Mouse (Mus musculus) adrenal gland, adult 18-20 months (tissue): ENCODE measurements around the gene Itpr1. TPM values are rescaled to one million over a fixed set of nuclear protein-coding genes. Genes with fewer than 3 reads are reported as not detected.
"Not testable (repeated sequence)": the region's sequence is repeated elsewhere in the genome, so short reads cannot be mapped to it uniquely, and the experiment has no call there.

Experiments
- DNase-seq, 2 experiments: peaks; one replicate each; pipeline ENCODE4 v3.0.0; 2021 to 2022; ENCODE audit warnings: low spot score in 2 of 2
- total RNA-seq, 2 experiments: library from RNA; stranded (reverse); gene quantifications; 1 replicate in 1 of 2; 2 replicates in 1 of 2; pipeline ENCODE4 v1.2.3; 2021

The Itpr1 gene
- total RNA-seq, 2 experiments from 2014 or later: 114 to 186 TPM

- no peak for DNase-seq
Observed at GRCm38 (mm10) chr6:108532486-108533179, 319.7 kb downstream of the Itpr1 start.

GRCm38 (mm10) chr6:108534139-108534538, 321.2 kb downstream of the Itpr1 start:
- no peak for DNase-seq

GRCm38 (mm10) chr6:108534596-108534995, 321.7 kb downstream of the Itpr1 start:
- DNase-seq: no peak

GRCm38 (mm10) chr6:108535309-108535708, 322.4 kb downstream of the Itpr1 start:
- DNase-seq: no peak

GRCm38 (mm10) chr6:108536546-108537317, 323.8 kb downstream of the Itpr1 start:
- no peak for DNase-seq

- no peak for DNase-seq
Observed at GRCm38 (mm10) chr6:108538406-108538805, 325.5 kb downstream of the Itpr1 start.

GRCm38 (mm10) chr6:108540441-108540840, 327.5 kb downstream of the Itpr1 start:
- no peak for DNase-seq

- DNase-seq: no peak
Observed at GRCm38 (mm10) chr6:108544917-108545316, 332.0 kb downstream of the Itpr1 start.

GRCm38 (mm10) chr6:108545464-108545863, 332.6 kb downstream of the Itpr1 start:
- no peak for DNase-seq

- no peak for DNase-seq
Observed at GRCm38 (mm10) chr6:108548413-108548812, 335.5 kb downstream of the Itpr1 start.

- DNase-seq: no peak
Observed at GRCm38 (mm10) chr6:108549495-108549935, 336.6 kb downstream of the Itpr1 start.

GRCm38 (mm10) chr6:108551725-108552620, 339.1 kb downstream of the Itpr1 start:
- DNase-seq: no peak

GRCm38 (mm10) chr6:108553013-108553412, 340.1 kb downstream of the Itpr1 start:
- no peak for DNase-seq

GRCm38 (mm10) chr6:108553536-108553935, 340.6 kb downstream of the Itpr1 start:
- no peak for DNase-seq

GRCm38 (mm10) chr6:108554389-108554788, 341.5 kb downstream of the Itpr1 start:
- no peak for DNase-seq

- DNase-seq: no peak
Observed at GRCm38 (mm10) chr6:108554878-108555277, 342.0 kb downstream of the Itpr1 start.

- DNase-seq: no peak
Observed at GRCm38 (mm10) chr6:108557576-108558322, 344.9 kb downstream of the Itpr1 start.

- not testable (repeated sequence) for DNase-seq
Observed at GRCm38 (mm10) chr6:108559226-108559625, 346.3 kb downstream of the Itpr1 start.

GRCm38 (mm10) chr6:108562971-108563370, 350.1 kb downstream of the Itpr1 start:
- no peak for DNase-seq

GRCm38 (mm10) chr6:108565447-108565846, 352.6 kb downstream of the Itpr1 start:
- DNase-seq: not testable (repeated sequence)

GRCm38 (mm10) chr6:108566549-108566948, 353.7 kb downstream of the Itpr1 start:
- no peak for DNase-seq
